Mouse (Mus musculus): Measurements from ENCODE around the gene Sp3. TPM values are rescaled to one million over a fixed set of nuclear protein-coding genes. Genes with fewer than 3 reads are reported as not detected.
A peak's percentile ranks its signal among the peaks of the same experiment; 100 is the strongest.

The Sp3 gene
- total and polyA plus RNA-seq, 2 experiments from 2014 or later = 26.5 to 115 TPM

GRCm38 (mm10) chr2:72979659-72980071 is 581 bp downstream of the Sp3 start:
- Histone ChIP-seq H3K9ac (peak overlapping the region; percentile 100), H3K9me3 (ENCODE audit: low read length) (no peaks in the 10 kb centered on the region), H3K4me1 (ENCODE audit: insufficient read depth) (peaks cover 12% of the 10 kb centered on the region; the same call in 1 of the 2 replicates), H3K4me3 (ENCODE audit: low read depth, low read length) (peak overlapping the region; percentile 100), H3K27ac (ENCODE audit: low read depth, low read length) (peak overlapping the region; percentile 100), H3K36me3 (ENCODE audit: insufficient read depth) (no peaks in the 10 kb centered on the region; the same call in 1 of the 2 replicates), H3K27me3 (ENCODE audit: insufficient read depth, low read length) (no peaks in the 10 kb centered on the region), H3K4me2 (ENCODE audit: low read depth) (peak overlapping the region; percentile 55)
- peak; percentile 83 for DNase-seq
- peak; percentile 65 for ATAC-seq
- TF ChIP-seq CTCF (IDR thresholded peaks at IDR 0.05; ENCODE audit: low read depth) = no peak
- WGBS = under 1% methylated on average over 23 of the region's 54 CpGs

GRCm38 (mm10) chr2:72978901-72979658 is 1.2 kb downstream of the Sp3 start:
- Histone ChIP-seq H3K9ac (peak overlapping the region; percentile 100), H3K4me2 (ENCODE audit: low read depth) (peak overlapping the region; percentile 55), H3K4me1 (ENCODE audit: insufficient read depth) (peaks cover 12% of the 10 kb centered on the region; the same call in 1 of the 2 replicates), H3K4me3 (ENCODE audit: low read depth, low read length) (peak overlapping the region; percentile 100), H3K27me3 (ENCODE audit: insufficient read depth, low read length) (no peaks in the 10 kb centered on the region), H3K36me3 (ENCODE audit: insufficient read depth) (no peaks in the 10 kb centered on the region; the same call in 1 of the 2 replicates), H3K27ac (ENCODE audit: low read depth, low read length) (peak overlapping the region; percentile 100), H3K9me3 (ENCODE audit: low read length) (no peaks in the 10 kb centered on the region)
- WGBS = 5% methylated on average over 49 of the region's 107 CpGs
- TF ChIP-seq CTCF (IDR thresholded peaks at IDR 0.05; ENCODE audit: low read depth) = no peak
- DNase-seq (peak; percentile 90), ATAC-seq (peak; percentile 54)

- Histone ChIP-seq H3K4me1 (ENCODE audit: insufficient read depth) (peaks cover 12% of the 10 kb centered on the region; the same call in 1 of the 2 replicates), H3K36me3 (ENCODE audit: insufficient read depth) (no peaks in the 10 kb centered on the region; the same call in 1 of the 2 replicates), H3K9me3 (ENCODE audit: low read length) (no peaks in the 10 kb centered on the region), H3K4me2 (ENCODE audit: low read depth) (peak overlapping the region; percentile 55), H3K9ac (peak overlapping the region; percentile 100), H3K27me3 (ENCODE audit: insufficient read depth, low read length) (no peaks in the 10 kb centered on the region), H3K27ac (ENCODE audit: low read depth, low read length) (peak overlapping the region; percentile 100), H3K4me3 (ENCODE audit: low read depth, low read length) (peak overlapping the region; percentile 100)
- TF ChIP-seq CTCF (IDR thresholded peaks at IDR 0.05; ENCODE audit: low read depth) = peak; percentile 70
- 6% methylated on average over 38 of the region's 38 CpGs for WGBS
- peak; percentile 70 for DNase-seq
- ATAC-seq = peak; percentile 25; the same call in 1 of the 2 replicates
Measured at GRCm38 (mm10) chr2:72978473-72978872, 1.8 kb downstream of the Sp3 start.

- Histone ChIP-seq H3K27me3 (ENCODE audit: insufficient read depth, low read length) (no peaks in the 10 kb centered on the region), H3K9ac (no peak overlapping the region), H3K27ac (ENCODE audit: low read depth, low read length) (no peak overlapping the region), H3K9me3 (ENCODE audit: low read length) (no peaks in the 10 kb centered on the region), H3K4me3 (ENCODE audit: low read depth, low read length) (no peak overlapping the region; the same call in 1 of the 2 replicates), H3K4me2 (ENCODE audit: low read depth) (peak overlapping the region; percentile 26; the same call in 1 of the 2 replicates), H3K36me3 (ENCODE audit: insufficient read depth) (no peaks in the 10 kb centered on the region; the same call in 1 of the 2 replicates), H3K4me1 (ENCODE audit: insufficient read depth) (peaks cover 12% of the 10 kb centered on the region; the same call in 1 of the 2 replicates)
- DNase-seq = no peak
- ATAC-seq = no peak
- no peak for TF ChIP-seq CTCF (IDR thresholded peaks at IDR 0.05; ENCODE audit: low read depth)
- 70% methylated on average over 1 of the region's 1 CpGs for WGBS
Measured at GRCm38 (mm10) chr2:72977272-72977671, 3.0 kb downstream of the Sp3 start.

DNA sequence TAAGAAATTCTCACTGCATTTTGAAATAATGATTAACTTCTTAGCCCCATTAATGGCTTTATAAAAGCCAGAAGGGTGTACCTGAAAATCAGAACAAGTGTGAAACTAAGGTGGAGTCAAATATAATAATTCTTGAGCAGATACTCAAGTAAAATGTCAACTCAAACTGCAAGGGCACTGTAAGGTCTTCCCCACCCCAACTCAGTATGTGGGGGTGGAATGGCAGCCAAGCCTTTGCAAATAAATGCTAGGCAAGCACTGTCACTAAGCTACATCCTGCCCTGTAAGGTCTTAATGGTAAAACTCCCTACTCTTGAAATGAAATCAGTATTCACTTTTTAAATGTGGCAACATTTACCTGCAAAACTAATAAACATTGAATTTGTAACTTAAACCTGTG is 4.2 kb downstream of the Sp3 start:
- Histone ChIP-seq H3K27me3 (ENCODE audit: insufficient read depth, low read length) (no peaks in the 10 kb centered on the region), H3K9me3 (ENCODE audit: low read length) (no peaks in the 10 kb centered on the region), H3K9ac (no peak overlapping the region), H3K4me3 (ENCODE audit: low read depth, low read length) (no peak overlapping the region), H3K4me1 (ENCODE audit: insufficient read depth) (peaks cover 6% of the 10 kb centered on the region; the same call in 1 of the 2 replicates), H3K4me2 (ENCODE audit: low read depth) (no peak overlapping the region), H3K27ac (ENCODE audit: low read depth, low read length) (no peak overlapping the region), H3K36me3 (ENCODE audit: insufficient read depth) (peaks cover 2% of the 10 kb centered on the region)
- no peak for ATAC-seq
- TF ChIP-seq CTCF (IDR thresholded peaks at IDR 0.05; ENCODE audit: low read depth) = no peak
- no peak for DNase-seq

DNA sequence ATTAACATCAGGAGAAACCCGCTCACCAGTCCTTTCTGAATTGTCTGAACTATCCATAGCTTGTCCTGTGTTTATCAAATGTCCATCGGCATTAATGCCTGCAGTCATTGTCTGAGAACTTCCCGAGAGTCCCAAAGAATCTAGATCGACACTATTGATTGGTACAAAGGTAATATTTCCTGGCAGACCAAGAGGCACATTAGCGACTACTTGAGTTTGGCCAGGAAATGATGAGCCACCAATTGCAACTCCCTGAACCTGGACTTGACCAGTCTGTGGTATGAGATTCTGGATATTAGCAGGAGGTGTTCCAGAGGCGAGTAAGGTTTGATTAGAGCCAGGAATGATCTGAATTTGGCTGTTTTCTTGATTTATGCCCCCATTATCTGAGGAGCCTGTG is 9.4 kb downstream of the Sp3 start:
- 0 out of 2 replicates have a peak, but pooled peaks cover 3% of the 10 kb centered on the region for H3K4me1 ChIP-seq (ENCODE audit: insufficient read depth)
- no peaks in the 10 kb centered on the region for H3K9me3 ChIP-seq (ENCODE audit: low read length)
- no peak overlapping the region for H3K9ac ChIP-seq
- no peak overlapping the region for H3K4me2 ChIP-seq (ENCODE audit: low read depth)
- H3K27me3 ChIP-seq (ENCODE audit: insufficient read depth, low read length) = no peaks in the 10 kb centered on the region
- no peak for ATAC-seq
- no peak for TF ChIP-seq CTCF (IDR thresholded peaks at IDR 0.05; ENCODE audit: low read depth)
- H3K27ac ChIP-seq (ENCODE audit: low read depth, low read length) = no peak overlapping the region
- no peak for DNase-seq
- no peak overlapping the region for H3K4me3 ChIP-seq (ENCODE audit: low read depth, low read length)
- WGBS = 93% methylated on average over 6 of the region's 6 CpGs
- H3K36me3 ChIP-seq (ENCODE audit: insufficient read depth) = peaks cover 16% of the 10 kb centered on the region

GRCm38 (mm10) chr2:72970302-72970701 is 9.9 kb downstream of the Sp3 start:
- Histone ChIP-seq H3K4me3 (ENCODE audit: low read depth, low read length) (no peak overlapping the region), H3K9ac (no peak overlapping the region), H3K27ac (ENCODE audit: low read depth, low read length) (no peak overlapping the region), H3K36me3 (ENCODE audit: insufficient read depth) (peaks cover 16% of the 10 kb centered on the region; the same call in 1 of the 2 replicates), H3K4me1 (ENCODE audit: insufficient read depth) (no peaks in the 10 kb centered on the region), H3K27me3 (ENCODE audit: insufficient read depth, low read length) (no peaks in the 10 kb centered on the region), H3K9me3 (ENCODE audit: low read length) (no peaks in the 10 kb centered on the region), H3K4me2 (ENCODE audit: low read depth) (no peak overlapping the region)
- ATAC-seq = no peak
- WGBS = 91% methylated on average over 4 of the region's 4 CpGs
- no peak for DNase-seq
- peak; percentile 21; the same call in 1 of the 2 replicates for TF ChIP-seq CTCF (IDR thresholded peaks at IDR 0.05; ENCODE audit: low read depth)

All from forebrain, postnatal 0 days (tissue).